Mouse (Mus musculus) heart, embryonic 15.5 days (tissue): ENCODE results near the gene Pop5. TPM values are rescaled to one million over a fixed set of nuclear protein-coding genes. Genes with fewer than 3 reads are reported as not detected.
A peak's percentile ranks its signal among the peaks of the same experiment; 100 is the strongest.

ENCODE experiments used
- ATAC-seq: fragments of 200-750 bp; cut with Nextera tagmentation; replicated peaks from 2 replicates; pipeline ENCODE4 v1.8.0; 2017; ENCODE audit warnings: low read depth, moderate TSS enrichment; ENCODE audit not compliant: insufficient number of reproducible peaks, insufficient read depth, low FRiP score
- H3K27ac ChIP-seq: fragments of 300-500 bp; sonication (generic); 2 replicates; pipeline ENCODE4 v1.5.1; 2015; ENCODE audit warnings: mild to moderate bottlenecking, inconsistent platforms
- H3K27me3 ChIP-seq: fragments of 300-500 bp; sonication (generic); 2 replicates; pipeline ENCODE4 v1.6.1; 2015; ENCODE audit warnings: inconsistent platforms
- H3K36me3 ChIP-seq: fragments of 300-500 bp; sonication (generic); 2 replicates; pipeline ENCODE4 v1.6.1; 2015; ENCODE audit warnings: mild to moderate bottlenecking, inconsistent platforms
- H3K4me1 ChIP-seq: fragments of 300-500 bp; sonication (generic); replicated peaks from 2 replicates; pipeline ENCODE4 v1.6.1; 2015; ENCODE audit warnings: inconsistent platforms
- H3K4me2 ChIP-seq: fragments of 300-500 bp; sonication (generic); 2 replicates; pipeline ENCODE4 v1.6.1; 2015; ENCODE audit warnings: inconsistent platforms, mild to moderate bottlenecking, moderate library complexity
- H3K4me3 ChIP-seq: fragments of 300-500 bp; sonication (generic); 2 replicates; pipeline ENCODE4 v1.5.1; 2015; ENCODE audit warnings: mild to moderate bottlenecking, inconsistent platforms
- H3K9ac ChIP-seq: fragments of 300-500 bp; sonication (generic); 2 replicates; pipeline ENCODE4 v1.6.1; 2015; ENCODE audit warnings: mild to moderate bottlenecking, inconsistent platforms
- H3K9me3 ChIP-seq: fragments of 300-500 bp; sonication (generic); replicated peaks from 2 replicates; pipeline ENCODE4 v1.6.1; 2016; ENCODE audit warnings: inconsistent platforms
- WGBS: fragments of 180-500 bp; shearing (Covaris S2); methylation state at CpG from one replicate; pipeline ENCODE4 v1.1.7; 2015; ENCODE audit warnings: mixed read lengths; 5-methylcytosine and 5-hydroxymethylcytosine counted together
- polyA plus RNA-seq: library from polyadenylated mRNA; unstranded; fragments of >200 nt; fragmentation: Nextera tagmentation; extraction: Ambion mirVana; gene quantifications from 2 replicates; pipeline ENCODE4 v1.2.1, GENCODE M21; 2015

Pop5 gene
- polyA plus RNA-seq, 1 experiment from 2014 or later: 56.2 TPM

DNA sequence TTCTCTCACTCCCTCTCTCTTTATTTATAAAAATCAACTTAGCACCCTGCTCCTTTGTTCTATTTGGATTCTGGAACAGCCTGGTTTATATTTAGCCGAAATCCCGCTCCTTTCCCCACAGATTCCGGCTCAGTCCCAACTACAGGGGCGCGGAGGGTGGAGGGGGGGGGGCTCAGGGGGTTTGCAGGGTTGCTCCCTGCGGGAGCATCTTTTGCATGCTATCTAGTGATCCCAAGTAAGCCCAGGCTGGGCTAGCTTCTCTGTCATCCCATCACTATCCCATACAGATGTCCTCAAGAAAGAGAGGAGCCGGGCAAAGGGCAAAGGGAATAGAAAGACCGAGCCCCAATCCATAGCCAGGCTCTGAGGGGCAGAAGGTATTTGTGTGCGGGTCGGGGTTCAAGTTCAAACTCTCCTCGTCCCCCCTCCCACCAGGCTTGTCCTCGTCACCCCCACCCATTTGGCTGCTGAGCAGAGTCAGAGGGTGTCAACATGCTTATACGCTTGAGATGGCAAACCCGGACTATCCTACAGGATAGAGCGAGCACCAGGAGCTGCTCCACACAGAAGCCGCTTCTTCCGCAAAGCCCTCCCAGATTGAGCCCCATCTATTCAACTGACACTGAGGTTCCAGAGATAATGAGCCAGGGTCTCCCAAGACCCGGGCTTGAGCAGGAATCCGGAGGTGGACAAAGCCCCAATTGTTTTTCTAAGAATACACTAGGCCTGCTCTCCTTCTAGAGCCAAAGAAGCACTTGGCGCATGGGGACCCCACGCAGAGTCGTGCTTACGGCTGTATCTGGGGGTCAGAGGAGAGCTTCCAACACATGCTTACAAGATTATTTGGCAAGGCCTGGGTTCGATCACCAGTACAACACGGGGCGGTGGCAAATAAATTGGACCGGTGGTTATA, 20.1 kb upstream of the Pop5 start:
- Histone ChIP-seq H3K27me3 (peaks cover 19% of the 10 kb centered on the region), H3K36me3 (no peaks in the 10 kb centered on the region), H3K4me2 (peak overlapping the region; percentile 82), H3K9ac (peak overlapping the region; percentile 53; the same call in 1 of the 2 replicates), H3K9me3 (no peaks in the 10 kb centered on the region), H3K4me3 (peak overlapping the region; percentile 50), H3K4me1 (peaks cover 6% of the 10 kb centered on the region), H3K27ac (no peak overlapping the region)
- 24% methylated on average over 27 of the region's 27 CpGs for WGBS
- no peak for ATAC-seq

DNA sequence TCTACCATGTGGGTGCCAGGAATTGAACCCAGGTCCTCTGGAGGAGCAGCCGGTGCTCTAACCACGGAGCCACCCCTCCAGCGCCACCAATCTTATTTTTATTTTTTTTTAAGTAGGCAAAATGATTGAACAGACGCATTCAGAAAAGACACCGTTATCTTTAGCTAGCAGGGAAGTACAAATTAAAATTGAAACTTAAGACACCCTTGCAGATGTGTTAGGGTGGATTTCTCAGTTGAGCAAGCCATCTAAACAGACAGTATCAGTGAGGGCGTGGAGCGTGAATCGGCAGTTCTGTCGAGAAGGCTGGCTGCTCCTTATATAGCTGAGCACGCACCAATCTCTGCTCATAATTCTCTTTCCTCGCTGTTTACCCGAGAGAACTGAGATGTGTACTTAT, 17.6 kb upstream of the Pop5 start:
- H3K27ac ChIP-seq: no peak overlapping the region
- no peak for ATAC-seq
- WGBS: 89% methylated on average over 12 of the region's 12 CpGs

DNA sequence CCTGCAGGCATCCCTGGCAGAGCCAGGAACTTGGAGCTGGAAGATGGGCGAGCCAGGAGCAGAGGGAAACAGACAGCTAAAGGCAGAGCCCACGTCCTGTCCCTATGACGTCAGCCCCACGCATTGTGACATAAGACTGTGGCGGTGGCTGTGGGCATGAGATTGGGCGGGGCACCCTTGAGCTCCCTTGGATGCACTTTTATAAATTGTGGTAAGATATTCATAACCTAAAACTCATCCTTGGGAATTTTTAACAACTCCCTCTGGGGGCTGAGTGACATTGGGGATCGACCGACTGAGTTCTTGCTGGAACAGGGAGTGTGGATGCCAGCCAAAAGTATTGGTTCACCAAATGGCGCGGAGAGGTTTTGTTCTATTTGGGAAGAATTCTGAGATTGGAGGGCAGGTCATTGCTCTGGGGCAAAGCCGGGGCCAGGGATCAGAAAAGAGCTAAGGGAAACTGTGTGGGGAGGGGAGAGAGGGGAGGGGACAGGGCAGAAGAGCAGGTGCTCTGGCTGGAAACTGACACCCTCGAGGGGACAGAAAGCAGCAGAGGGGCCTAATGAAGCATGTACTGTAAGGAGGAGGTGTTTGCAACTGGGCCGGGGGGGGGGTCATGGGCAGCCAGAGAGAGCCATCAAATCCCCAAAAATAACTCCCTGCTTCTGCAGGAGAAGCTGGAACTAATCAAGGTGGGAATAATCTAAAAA, 14.6 kb upstream of the Pop5 start:
- H3K9ac ChIP-seq: no peak overlapping the region
- H3K36me3 ChIP-seq: no peaks in the 10 kb centered on the region
- H3K4me3 ChIP-seq: no peak overlapping the region
- no peaks in the 10 kb centered on the region for H3K9me3 ChIP-seq
- H3K27ac ChIP-seq: no peak overlapping the region
- H3K4me2 ChIP-seq: no peak overlapping the region
- H3K27me3 ChIP-seq: peaks cover 1% of the 10 kb centered on the region; the same call in 1 of the 2 replicates
- no peak for ATAC-seq
- 33% methylated on average over 13 of the region's 13 CpGs for WGBS
- peaks cover 10% of the 10 kb centered on the region for H3K4me1 ChIP-seq

More for the DNA sequence above, 17.6 kb upstream of the Pop5 start:
- H3K4me2 ChIP-seq: no peak overlapping the region
- no peak overlapping the region for H3K4me3 ChIP-seq
- no peak overlapping the region for H3K9ac ChIP-seq
- no peaks in the 10 kb centered on the region for H3K36me3 ChIP-seq
- H3K4me1 ChIP-seq: peaks cover 16% of the 10 kb centered on the region
- peaks cover 19% of the 10 kb centered on the region for H3K27me3 ChIP-seq
- no peaks in the 10 kb centered on the region for H3K9me3 ChIP-seq

DNA sequence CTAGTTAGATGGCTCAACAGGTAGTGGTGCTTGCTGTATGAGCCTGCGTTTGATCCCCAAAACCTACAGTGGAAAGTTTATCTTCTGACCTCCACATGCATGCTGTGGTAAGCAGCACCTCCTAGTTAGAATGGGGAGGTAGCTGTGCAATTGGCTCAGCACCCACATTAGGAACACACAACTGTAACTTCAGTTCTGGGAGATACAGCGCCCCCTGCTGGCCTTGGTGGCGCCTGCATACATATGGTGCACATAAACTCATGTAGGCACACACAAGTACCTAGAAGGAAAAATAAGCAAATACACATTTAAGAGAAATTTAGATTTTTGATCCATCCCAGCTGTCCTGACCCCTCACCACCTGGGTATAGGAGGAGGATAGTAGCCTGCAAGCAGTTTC, 13.2 kb upstream of the Pop5 start:
- WGBS: 76% methylated on average over 3 of the region's 3 CpGs
- Histone ChIP-seq H3K27ac (no peak overlapping the region), H3K4me3 (no peak overlapping the region), H3K36me3 (no peaks in the 10 kb centered on the region), H3K9me3 (no peaks in the 10 kb centered on the region), H3K4me2 (no peak overlapping the region), H3K9ac (no peak overlapping the region), H3K27me3 (no peaks in the 10 kb centered on the region; the same call in 1 of the 2 replicates), H3K4me1 (peaks cover 10% of the 10 kb centered on the region)
- no peak for ATAC-seq

DNA sequence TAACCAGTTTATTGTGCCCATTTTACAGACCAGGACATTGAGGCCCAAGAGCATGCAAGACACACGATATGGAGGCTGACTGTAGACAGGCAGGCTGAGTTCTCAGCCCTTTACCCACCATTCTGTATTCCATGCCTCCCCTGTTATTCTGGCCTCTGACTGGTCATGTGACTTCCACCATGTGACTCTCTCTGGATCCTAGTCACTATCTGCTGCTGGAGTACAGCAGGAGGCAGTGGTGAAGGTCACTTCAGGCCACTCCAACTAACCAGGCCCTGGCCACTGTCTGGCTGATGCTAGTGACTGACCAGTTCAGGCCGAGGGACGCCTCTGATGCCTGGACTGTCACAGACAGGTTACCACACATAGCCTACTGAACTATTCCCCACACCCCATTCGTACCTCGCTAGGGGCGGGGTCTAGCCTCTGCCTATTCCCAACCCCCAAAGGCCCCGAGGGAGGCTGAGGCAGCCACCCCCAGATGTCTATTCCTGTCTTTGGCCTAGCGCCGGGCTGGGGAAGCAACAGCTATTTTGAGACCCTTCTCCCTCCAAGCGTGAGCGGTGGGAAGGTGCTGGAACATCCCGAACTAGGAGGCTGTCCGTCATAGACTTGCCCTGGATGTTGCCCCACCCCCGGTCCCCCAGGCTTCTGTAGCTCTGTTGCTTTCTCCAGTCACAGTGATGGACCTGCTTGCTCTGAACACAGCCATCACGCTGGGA, 4.6 kb upstream of the Pop5 start:
- ATAC-seq: peak; percentile 54

DNA sequence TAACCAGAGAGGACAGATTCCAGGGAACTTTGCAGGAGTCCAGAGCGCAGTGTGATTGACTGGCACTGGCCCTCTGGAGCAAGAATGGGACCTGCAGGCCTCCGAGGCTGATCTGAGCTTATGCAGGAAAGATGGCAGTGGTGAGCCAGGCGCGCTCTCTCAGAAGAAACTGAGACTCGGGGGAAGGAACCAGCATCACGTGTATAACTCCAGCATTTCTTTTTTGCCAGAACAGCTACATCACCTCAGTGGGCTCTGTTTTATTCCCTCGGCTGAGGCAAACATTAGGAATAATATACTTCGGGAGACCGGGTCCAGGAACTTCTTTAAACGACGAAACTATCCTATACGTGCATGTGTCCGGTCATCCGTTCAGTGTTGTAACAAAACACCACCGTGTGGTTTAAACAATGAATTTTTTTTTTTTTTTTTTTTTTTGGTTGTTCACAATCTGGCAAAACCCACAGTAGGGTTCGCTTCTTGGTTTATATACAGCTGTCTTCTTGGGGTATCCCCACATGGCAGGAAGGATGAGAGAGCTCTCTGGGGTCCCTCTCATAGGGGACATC, 4.0 kb upstream of the Pop5 start:
- H3K27me3 ChIP-seq: peaks cover 6% of the 10 kb centered on the region; the same call in 1 of the 2 replicates
- H3K9me3 ChIP-seq: no peaks in the 10 kb centered on the region
- H3K4me3 ChIP-seq: no peak overlapping the region
- ATAC-seq: no peak
- H3K9ac ChIP-seq: no peak overlapping the region
- peak overlapping the region; percentile 49; the same call in 1 of the 2 replicates for H3K27ac ChIP-seq
- no peaks in the 10 kb centered on the region for H3K36me3 ChIP-seq
- peaks cover 23% of the 10 kb centered on the region for H3K4me1 ChIP-seq
- 45% methylated on average over 16 of the region's 16 CpGs for WGBS
- H3K4me2 ChIP-seq: peak overlapping the region; percentile 21

More for the DNA sequence above, 4.6 kb upstream of the Pop5 start:
- H3K36me3 ChIP-seq: no peaks in the 10 kb centered on the region
- H3K9me3 ChIP-seq: no peaks in the 10 kb centered on the region
- no peak overlapping the region for H3K9ac ChIP-seq
- H3K4me1 ChIP-seq: peaks cover 20% of the 10 kb centered on the region
- H3K4me2 ChIP-seq: peak overlapping the region; percentile 21
- H3K4me3 ChIP-seq: no peak overlapping the region
- H3K27me3 ChIP-seq: peaks cover 6% of the 10 kb centered on the region; the same call in 1 of the 2 replicates
- peak overlapping the region; percentile 57 for H3K27ac ChIP-seq
- 35% methylated on average over 15 of the region's 15 CpGs for WGBS

DNA sequence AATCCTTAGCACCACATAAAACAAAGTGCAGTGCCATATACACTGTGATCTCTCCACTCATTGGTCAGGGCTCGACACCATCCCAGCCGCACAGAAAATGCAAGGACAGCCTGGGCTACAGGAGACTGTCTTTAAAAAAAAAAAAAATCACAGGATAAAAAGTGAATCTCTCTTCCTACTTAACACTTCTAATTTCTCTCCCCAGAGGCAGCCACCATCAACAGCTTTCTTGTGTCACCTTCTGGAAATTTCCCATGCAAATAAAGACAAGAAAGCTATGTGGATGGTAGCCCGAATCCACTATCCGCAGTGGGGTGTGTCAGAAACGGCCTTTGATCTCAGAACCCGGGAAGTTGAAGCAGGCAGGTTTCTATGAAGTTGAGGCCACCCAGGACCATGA, 3.1 kb upstream of the Pop5 start:
- no peak overlapping the region for H3K27ac ChIP-seq
- H3K9ac ChIP-seq: no peak overlapping the region
- no peaks in the 10 kb centered on the region for H3K36me3 ChIP-seq
- peaks cover 6% of the 10 kb centered on the region; the same call in 1 of the 2 replicates for H3K27me3 ChIP-seq
- no peak overlapping the region for H3K4me3 ChIP-seq
- no peak for ATAC-seq
- H3K9me3 ChIP-seq: no peaks in the 10 kb centered on the region
- peaks cover 25% of the 10 kb centered on the region for H3K4me1 ChIP-seq
- no peak overlapping the region for H3K4me2 ChIP-seq
- 65% methylated on average over 6 of the region's 6 CpGs for WGBS

DNA sequence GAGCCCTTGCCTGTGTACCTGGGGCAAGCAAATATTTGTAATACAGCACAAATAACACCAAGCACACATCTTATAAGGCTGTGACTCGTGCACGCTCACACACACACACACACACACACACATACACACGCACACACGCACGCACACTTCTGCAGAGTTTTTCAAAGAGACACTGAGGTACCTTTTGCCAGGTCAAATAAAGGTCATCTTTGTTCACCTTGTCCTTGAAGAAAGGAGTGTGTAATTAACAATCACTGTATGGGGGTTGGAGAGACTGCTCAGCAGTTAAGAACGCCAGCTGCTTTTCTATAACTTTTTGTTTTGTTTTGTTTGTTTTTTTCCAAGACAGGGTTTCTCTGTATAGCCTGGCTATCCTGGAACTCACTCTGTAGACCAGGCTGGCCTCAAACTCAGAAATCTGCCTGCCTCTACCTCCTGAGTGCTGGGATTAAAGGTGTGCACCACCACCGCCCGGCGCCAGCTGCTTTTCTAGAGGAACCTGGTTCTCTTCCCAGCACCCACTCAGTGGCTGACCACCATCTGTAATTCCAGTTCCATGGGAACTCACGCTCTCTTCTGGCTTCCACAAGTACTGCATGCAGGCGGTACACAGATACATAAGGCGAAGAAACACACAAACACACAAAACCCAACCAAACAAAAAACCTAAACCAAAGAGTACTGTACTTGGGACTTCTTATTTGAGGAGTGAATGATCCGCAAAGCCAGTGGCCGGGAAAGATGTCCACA, 2.4 kb upstream of the Pop5 start:
- Histone ChIP-seq H3K27me3 (peaks cover 6% of the 10 kb centered on the region; the same call in 1 of the 2 replicates), H3K27ac (no peak overlapping the region), H3K4me3 (no peak overlapping the region), H3K9ac (no peak overlapping the region), H3K9me3 (no peaks in the 10 kb centered on the region), H3K36me3 (no peaks in the 10 kb centered on the region), H3K4me2 (no peak overlapping the region), H3K4me1 (peaks cover 25% of the 10 kb centered on the region)
- ATAC-seq: no peak
- 92% methylated on average over 14 of the region's 14 CpGs for WGBS

DNA sequence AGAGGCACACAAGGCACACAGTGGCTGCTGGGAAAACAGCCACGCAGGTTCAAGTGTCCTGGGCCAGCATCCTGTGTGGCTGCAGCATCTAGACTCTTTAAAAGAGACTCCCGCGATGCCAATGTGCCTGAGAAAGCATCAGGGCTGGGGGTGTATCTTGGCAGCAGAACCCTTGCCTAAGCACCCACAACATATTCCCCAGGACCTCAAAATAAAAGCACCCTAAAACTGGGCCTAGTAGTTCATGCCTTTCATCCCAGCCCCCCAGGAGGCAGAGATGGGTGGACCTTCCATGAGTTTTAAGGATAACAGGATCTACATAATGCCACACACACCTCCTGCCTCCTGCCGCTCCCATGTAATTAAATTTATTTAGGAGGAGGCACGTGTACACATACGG, 1.1 kb upstream of the Pop5 start:
- no peak overlapping the region for H3K27ac ChIP-seq
- no peaks in the 10 kb centered on the region for H3K9me3 ChIP-seq
- peaks cover 34% of the 10 kb centered on the region for H3K4me1 ChIP-seq
- no peak overlapping the region for H3K4me2 ChIP-seq
- no peak overlapping the region for H3K4me3 ChIP-seq
- ATAC-seq: no peak
- no peak overlapping the region for H3K9ac ChIP-seq
- peaks cover 6% of the 10 kb centered on the region; the same call in 1 of the 2 replicates for H3K27me3 ChIP-seq
- WGBS: 73% methylated on average over 6 of the region's 6 CpGs
- no peaks in the 10 kb centered on the region for H3K36me3 ChIP-seq

DNA sequence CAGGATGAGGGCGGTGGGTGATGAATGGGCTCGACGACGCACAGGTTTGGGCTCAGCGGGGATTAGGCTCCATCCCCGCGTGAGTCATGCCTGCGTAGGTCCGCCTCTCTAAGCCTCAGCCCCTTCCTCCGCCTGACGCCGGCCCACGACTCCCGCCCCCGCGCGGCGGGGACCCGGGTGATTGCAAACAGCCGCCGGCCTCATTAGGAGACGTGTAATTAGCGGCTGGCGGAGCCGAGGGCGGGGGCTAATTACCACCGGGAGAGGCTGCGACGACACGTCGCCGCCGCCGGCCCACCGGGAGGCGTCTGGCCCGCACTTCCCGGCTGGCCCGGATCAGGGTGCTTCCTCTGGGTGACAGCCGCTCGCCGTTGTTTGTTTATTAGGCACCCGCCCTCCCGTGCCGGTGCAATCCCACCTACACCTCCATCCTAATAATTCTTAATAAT, 289 bp upstream of the Pop5 start:
- Histone ChIP-seq H3K27ac (peak overlapping the region; percentile 26; the same call in 1 of the 2 replicates), H3K4me3 (peak overlapping the region; percentile 65), H3K36me3 (peaks cover 4% of the 10 kb centered on the region), H3K4me1 (peaks cover 34% of the 10 kb centered on the region), H3K27me3 (peaks cover 6% of the 10 kb centered on the region; the same call in 1 of the 2 replicates), H3K9ac (peak overlapping the region; percentile 71), H3K4me2 (peak overlapping the region; percentile 94), H3K9me3 (no peaks in the 10 kb centered on the region)
- under 1% methylated on average over 45 of the region's 45 CpGs for whole genome bisulfite sequencing
- peak; percentile 53 for ATAC-seq
